Mouse (Mus musculus) cortical plate, adult 2 months (tissue): ENCODE measurements around the gene Gm8871. TPM values are rescaled to one million over a fixed set of nuclear protein-coding genes. Genes with fewer than 3 reads are reported as not detected.
"Not testable (repeated sequence)": the region's sequence is repeated elsewhere in the genome, so short reads cannot be mapped to it uniquely, and the experiment has no call there.

ENCODE experiments used
- H3K27ac ChIP-seq: fragments of 200-500 bp; 2 replicates; pipeline ENCODE4 v1.5.1; 2012; ENCODE audit warnings: low read length, control low read depth, inconsistent platforms; ENCODE audit not compliant: insufficient read depth
- H3K4me1 ChIP-seq: fragments of 200-500 bp; 2 replicates; pipeline ENCODE4 v1.6.1; 2011; ENCODE audit warnings: low read length; ENCODE audit not compliant: control insufficient read depth, insufficient read depth
- H3K4me3 ChIP-seq: fragments of 200-500 bp; 2 replicates; pipeline ENCODE4 v1.5.1; 2011; ENCODE audit warnings: mild to moderate bottlenecking, low read length, control low read depth; ENCODE audit not compliant: insufficient read depth
- polyA plus RNA-seq: library from polyadenylated mRNA; depleted of rRNA; stranded (reverse); fragments of >200 nt; gene quantifications from 2 replicates; pipeline ENCODE4 v1.2.3, GENCODE M21; 2012; rRNA removed

Gene Gm8871
- not detected in 2 replicates for polyA plus RNA-seq

- not testable (repeated sequence) for H3K4me3 ChIP-seq, H3K4me1 ChIP-seq, H3K27ac ChIP-seq
Measured at GRCm38 (mm10) chr5:10947505-10947904, at the start of gene Gm8871, which contains the start of gene Gm8857. Gene Gm8871, plus strand, starts transcription at chr5:10947805. Gene Gm8857, plus strand, starts transcription at chr5:10947807.

- H3K4me1 ChIP-seq, H3K27ac ChIP-seq, H3K4me3 ChIP-seq: not testable (repeated sequence)
Measured at GRCm38 (mm10) chr5:10953512-10953911, 5.9 kb downstream of the Gm8871 start.

- H3K27ac ChIP-seq, H3K4me1 ChIP-seq, H3K4me3 ChIP-seq: not testable (repeated sequence)
Measured at GRCm38 (mm10) chr5:10958057-10958456, 10.5 kb downstream of the Gm8871 start.

Other genes with a start within 250 kb of the Gm8871 start
- gene Gm8857, start within 50 bp of the Gm8871 start, polyA plus RNA-seq: not detected in 2 replicates
- not detected in 2 replicates for gene Gm8879, start 179.8 kb downstream of the Gm8871 start, polyA plus RNA-seq
- not detected in 2 replicates for gene Gm5861, start 235.3 kb downstream of the Gm8871 start, polyA plus RNA-seq